Mouse (Mus musculus) liver, embryonic 14 days (tissue): ENCODE measurements around the gene Sptlc2. TPM values are rescaled to one million over a fixed set of nuclear protein-coding genes. Genes with fewer than 3 reads are reported as not detected.

Source experiments
- polyA plus RNA-seq: library from polyadenylated mRNA; depleted of rRNA; stranded (reverse); fragments of >200 nt; gene quantifications from 2 replicates; pipeline ENCODE4 v1.2.3, GENCODE M21; 2012; rRNA removed

Gene Sptlc2
- polyA plus RNA-seq, result 7.8 and 9.3 TPM in 2 replicates

DNA sequence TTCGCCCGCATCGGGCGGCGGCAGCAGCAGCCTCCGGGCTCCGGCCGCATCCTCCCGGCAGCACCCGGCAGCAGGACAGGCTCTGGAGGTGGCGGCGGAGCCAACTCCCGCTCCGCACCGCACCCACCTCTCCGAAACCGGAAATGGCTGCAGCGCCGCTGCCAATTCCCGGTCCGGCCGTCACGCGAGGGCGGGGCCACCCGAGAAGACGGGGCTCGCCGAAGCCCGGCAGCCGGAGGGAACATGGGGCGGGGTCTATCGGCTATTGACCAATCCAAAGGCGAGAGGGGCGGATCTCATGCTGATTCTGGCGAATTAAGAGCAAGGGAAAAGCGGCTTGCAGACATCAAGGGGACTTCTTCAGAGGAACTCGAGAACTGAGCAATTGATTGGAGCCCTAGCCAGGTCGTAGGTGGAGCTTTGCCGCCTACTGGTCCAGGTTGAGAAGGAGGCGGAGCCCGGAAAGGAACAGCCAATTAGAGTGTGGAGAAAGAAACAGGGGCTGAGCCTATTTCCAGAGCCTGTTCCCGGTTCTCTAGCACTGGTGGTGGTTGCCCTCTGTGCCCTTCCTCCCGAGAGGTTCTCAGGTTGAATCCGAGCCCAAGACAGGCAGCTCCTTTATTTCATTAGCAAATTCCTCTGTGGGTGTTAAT lies at the start of gene Sptlc2:
Gene Sptlc2 (minus strand): TSS at position 234 of the 653 bp plus-strand sequence.

DNA sequence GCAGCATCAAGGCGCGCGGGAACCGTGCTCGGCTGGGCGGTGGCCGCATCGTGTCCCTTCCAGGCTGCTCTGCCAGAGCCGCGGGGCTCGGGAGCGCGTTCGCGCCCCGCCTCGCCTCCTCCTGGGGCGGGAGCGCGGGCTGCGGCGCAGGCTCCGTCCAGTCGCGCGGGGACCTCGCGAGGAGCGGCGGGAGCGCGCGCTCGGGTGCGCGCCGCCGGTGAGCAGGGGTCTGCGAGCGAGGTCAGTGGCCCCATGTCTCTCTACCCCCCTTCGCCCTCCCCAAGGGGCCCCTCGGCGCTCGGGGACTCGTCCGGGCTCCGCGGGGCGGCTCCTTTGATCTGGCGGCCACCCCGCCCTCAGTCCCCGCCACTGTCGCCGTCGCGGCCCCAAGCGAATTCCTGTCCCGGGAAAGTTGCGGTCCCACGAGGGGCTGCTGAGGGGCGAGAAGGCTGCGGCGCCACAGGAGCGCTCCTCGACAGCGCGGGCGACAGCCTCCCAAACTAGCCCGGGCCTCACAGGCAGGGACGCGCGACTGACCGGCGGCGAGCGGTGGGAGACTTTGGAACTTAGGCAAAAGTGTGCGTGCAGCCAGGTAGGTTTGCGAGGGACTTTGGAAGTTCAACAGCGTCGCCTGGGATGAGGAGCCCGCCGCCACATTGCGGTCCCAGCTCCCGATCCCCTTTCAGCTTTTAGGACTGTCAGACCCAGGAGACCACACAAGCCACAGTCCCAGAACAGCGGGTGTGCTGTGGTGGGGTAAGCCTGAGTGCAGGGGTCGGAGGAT lies 88.3 kb downstream of the Sptlc2 start, which contains the start of gene Ism2:
Gene Ism2 (minus strand): TSS at position 49 of the 784 bp plus-strand sequence.

DNA sequence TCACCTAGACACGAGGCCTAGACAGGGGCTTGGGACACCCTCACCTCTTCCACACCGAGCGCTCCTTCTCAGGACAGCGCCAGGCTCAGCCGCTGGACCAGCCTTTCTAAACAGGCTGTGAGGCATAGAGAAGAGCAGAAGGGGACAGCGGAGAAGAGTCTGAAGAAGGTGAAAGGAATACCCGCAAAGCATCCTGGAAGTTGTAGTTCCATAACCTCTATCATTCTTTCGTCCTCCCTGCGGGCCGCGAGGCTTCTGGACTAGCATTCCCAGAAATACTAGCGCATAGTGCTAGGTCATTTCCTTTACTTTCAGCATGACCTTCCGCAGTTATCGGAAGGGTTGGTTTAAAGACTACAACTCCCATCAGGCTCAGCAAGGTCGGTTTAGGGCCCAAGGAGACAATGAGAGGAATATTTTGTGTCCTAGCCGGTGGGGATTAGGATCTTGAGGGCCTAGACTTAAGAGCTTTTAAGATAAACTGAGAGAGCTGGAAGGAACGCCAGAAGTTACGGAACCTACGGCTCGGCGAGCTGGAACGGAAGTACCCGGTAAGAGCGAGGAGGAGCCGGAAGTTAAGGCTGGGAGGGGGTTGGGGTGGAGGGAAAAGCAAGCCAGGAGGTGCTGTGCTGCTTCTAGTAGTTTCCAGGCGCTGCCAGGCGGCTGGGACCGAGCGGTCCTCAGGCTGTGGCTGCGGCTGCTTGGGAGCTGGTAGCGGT lies 121.9 kb downstream of the Sptlc2 start, which contains the start of the genes Vipas39 and Ahsa1:
Gene Vipas39 (minus strand): TSS at position 149 of the 719 bp plus-strand sequence.
Gene Ahsa1 (plus strand): TSS at position 372 of the 719 bp plus-strand sequence.

Other genes starting within 250 kb of the Sptlc2 start
- 82.8 and 104 TPM in 2 replicates for gene Gstz1, start 241.2 kb downstream of the Sptlc2 start, polyA plus RNA-seq
- 2.5 and 2.8 TPM in 2 replicates for gene Pomt2, start 240.4 kb downstream of the Sptlc2 start, polyA plus RNA-seq
- 0.06 and 0.13 TPM in 2 replicates for gene Samd15, start 188.6 kb downstream of the Sptlc2 start, polyA plus RNA-seq
- 0.84 and 0.85 TPM in 2 replicates for gene Tmed8, start 187.9 kb downstream of the Sptlc2 start, polyA plus RNA-seq
- gene Noxred1, start 149.6 kb downstream of the Sptlc2 start, polyA plus RNA-seq, result 0.09 and 0.24 TPM in 2 replicates
- gene Vipas39, start 122.1 kb downstream of the Sptlc2 start, polyA plus RNA-seq, result 7.2 and 7.7 TPM in 2 replicates
- 125 and 137 TPM in 2 replicates for gene Ahsa1, start 121.9 kb downstream of the Sptlc2 start, polyA plus RNA-seq
- 0.13 and 0.14 TPM in 2 replicates for gene Ism2, start 88.7 kb downstream of the Sptlc2 start, polyA plus RNA-seq
- gene Slirp, start 55.5 kb upstream of the Sptlc2 start, polyA plus RNA-seq, result 41.5 and 42.0 TPM in 2 replicates
- 17.0 and 17.1 TPM in 2 replicates for gene Alkbh1, start 55.7 kb upstream of the Sptlc2 start, polyA plus RNA-seq
- 22.6 and 23.0 TPM in 2 replicates for gene Snw1, start 83.9 kb upstream of the Sptlc2 start, polyA plus RNA-seq
- gene Gm5788, start 106.4 kb upstream of the Sptlc2 start, polyA plus RNA-seq, result not detected in 2 replicates
- gene Gm8300, start 126.0 kb upstream of the Sptlc2 start, polyA plus RNA-seq, result not detected in 2 replicates
- gene Oog1, start 214.3 kb upstream of the Sptlc2 start, polyA plus RNA-seq, result not detected in 2 replicates
- gene Gm4027, start 230.5 kb upstream of the Sptlc2 start, polyA plus RNA-seq, result not detected in 2 replicates